Mouse (Mus musculus) megakaryocyte, embryonic 14.5 days (primary cell): ENCODE data around the gene Sdhb.

Experiments
- FLI1 ChIP-seq: IDR thresholded peaks from 2 replicates; pipeline ENCODE4 v1.6.1; 2012; ENCODE audit warnings: low read length, inconsistent platforms, mixed read lengths
- GATA1 ChIP-seq: IDR thresholded peaks from 3 replicates; pipeline ENCODE4 v1.6.1; 2012; ENCODE audit warnings: mixed read lengths, low read length, inconsistent platforms, borderline replicate concordance

DNA sequence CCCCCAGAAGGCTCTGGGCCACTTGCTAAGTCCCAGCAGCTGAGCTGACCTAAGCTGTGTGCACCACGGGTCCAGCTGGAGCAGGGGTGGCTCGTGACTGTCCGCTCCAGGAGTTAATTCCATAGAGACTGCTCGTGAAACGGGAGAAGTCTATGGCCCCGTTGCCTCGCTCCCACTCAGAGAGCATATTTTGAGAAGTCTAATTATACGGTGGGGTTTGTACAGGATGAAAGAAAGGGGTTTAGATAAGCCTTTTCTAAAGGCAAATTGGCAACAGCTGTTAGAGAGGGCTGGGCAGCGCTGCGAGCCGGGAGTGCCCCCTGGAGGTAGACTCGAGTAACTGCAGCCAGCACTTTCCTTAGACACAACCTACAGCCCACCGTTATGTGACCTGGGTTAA, 3.3 kb upstream of the Sdhb start:
- TF ChIP-seq GATA1 (no peak), FLI1 (no peak)
